Mouse (Mus musculus) C2C12 (cell line): ENCODE data around the gene Cntnap5a.

Experiments used
- CTCF ChIP-seq: IDR thresholded peaks from one replicate; pipeline ENCODE4 v1.5.1; 2011; ENCODE audit not compliant: control insufficient read depth, insufficient read depth, insufficient read length
- MAX ChIP-seq: IDR thresholded peaks from one replicate; pipeline ENCODE4 v1.6.1; 2011; ENCODE audit warnings: mild to moderate bottlenecking, control low read depth

DNA sequence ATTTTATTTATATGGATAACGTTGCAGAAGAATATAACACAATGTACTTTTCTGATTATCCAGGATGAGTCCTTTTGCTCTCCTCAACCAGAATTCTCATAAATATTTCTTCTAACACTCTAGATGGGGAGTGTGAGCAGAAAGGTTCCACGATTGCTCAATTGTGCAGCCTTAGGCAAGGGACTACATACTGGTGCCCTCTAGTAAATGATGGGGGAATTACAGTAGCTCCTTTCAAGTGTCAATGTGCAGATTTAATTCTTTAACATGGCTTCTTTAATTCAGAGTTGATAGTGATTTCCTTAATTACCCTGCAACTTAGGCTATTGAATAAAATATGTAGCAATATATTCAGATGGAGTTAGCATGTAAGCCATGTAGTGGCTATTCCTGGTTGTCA lies 442.5 kb downstream of the Cntnap5a start:
- no peak for TF ChIP-seq CTCF
- TF ChIP-seq MAX, result no peak
